Mouse (Mus musculus): Measurements from ENCODE around the gene Tubb5.

GRCm38 (mm10) chr17:35835424-35836140 lies 2.5 kb downstream of the Tubb5 start:
- no peak for TF ChIP-seq POLR2A (IDR thresholded peaks at IDR 0.05; ENCODE audit: borderline replicate concordance, extremely low read depth, insufficient read depth, insufficient read length, poor library complexity, severe bottlenecking)
- no peak for TF ChIP-seq CTCF (IDR thresholded peaks at IDR 0.05; ENCODE audit: borderline replicate concordance, extremely low read depth, insufficient read depth, insufficient read length)

All from brain, embryonic 14.5 days (tissue).